Mouse (Mus musculus) brain, embryonic 14.5 days (tissue): ENCODE data around the gene Adrm1.

Experiments
- CTCF ChIP-seq: fragments of 200-500 bp; IDR thresholded peaks from 2 replicates; pipeline ENCODE4 v1.5.1; 2012; ENCODE audit warnings: inconsistent platforms, mild to moderate bottlenecking, moderate library complexity, borderline replicate concordance; ENCODE audit not compliant: insufficient read depth, insufficient read length; ENCODE audit errors: extremely low read depth
- POLR2A ChIP-seq: fragments of 200-500 bp; IDR thresholded peaks from 2 replicates; pipeline ENCODE4 v1.6.1; 2012; ENCODE audit warnings: mild to moderate bottlenecking, inconsistent platforms, borderline replicate concordance; ENCODE audit not compliant: poor library complexity, insufficient read depth, insufficient read length, severe bottlenecking; ENCODE audit errors: extremely low read depth

DNA sequence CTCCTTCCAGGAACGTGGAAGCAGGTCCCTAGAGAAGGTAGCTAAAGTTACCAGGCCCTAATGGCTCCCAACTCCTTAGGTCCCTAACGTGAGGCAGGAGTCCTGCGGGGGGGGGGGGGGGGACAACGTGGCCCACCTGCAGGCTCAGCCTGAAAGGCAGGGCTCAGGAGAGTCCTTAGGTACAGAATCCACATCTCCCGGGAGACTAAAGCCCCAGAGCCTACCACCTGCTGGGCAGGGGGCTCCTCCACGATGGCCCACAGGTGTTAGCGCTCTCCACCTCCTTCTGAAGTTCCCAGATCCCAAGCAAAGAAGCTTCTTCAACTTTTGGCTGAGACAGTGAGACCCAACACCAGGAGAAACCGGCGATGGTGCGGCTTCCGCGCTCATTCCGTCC lies 53.4 kb downstream of the Adrm1 start:
- TF ChIP-seq CTCF (no peak), POLR2A (no peak)
